Mouse (Mus musculus) midbrain, embryonic 10.5 days (tissue): ENCODE measurements around the gene Tas2r107. TPM values are rescaled to one million over a fixed set of nuclear protein-coding genes. Genes with fewer than 3 reads are reported as not detected.
"Not testable (repeated sequence)": the region's sequence is repeated elsewhere in the genome, so short reads cannot be mapped to it uniquely, and the experiment has no call there.

ENCODE experiments used
- DNase-seq: peaks from one replicate; pipeline ENCODE4 v3.0.0-alpha.2; 2017; ENCODE audit warnings: low spot score
- H3K27ac ChIP-seq: fragments of 300-500 bp; sonication (generic); replicated peaks from 2 replicates; pipeline ENCODE4 v1.5.1; 2016; ENCODE audit warnings: mild to moderate bottlenecking
- H3K27me3 ChIP-seq: fragments of 300-500 bp; sonication (generic); 2 replicates; pipeline ENCODE4 v1.6.1; 2016; ENCODE audit warnings: low read depth, mild to moderate bottlenecking; ENCODE audit not compliant: poor library complexity, severe bottlenecking
- H3K36me3 ChIP-seq: fragments of 300-500 bp; sonication (generic); 2 replicates; pipeline ENCODE4 v1.6.1; 2016; ENCODE audit warnings: mild to moderate bottlenecking, moderate library complexity
- H3K4me1 ChIP-seq: fragments of 300-500 bp; sonication (generic); 2 replicates; pipeline ENCODE4 v1.6.1; 2016
- H3K4me3 ChIP-seq: fragments of 300-500 bp; sonication (generic); 2 replicates; pipeline ENCODE4 v1.5.1; 2016; ENCODE audit warnings: mild to moderate bottlenecking, moderate library complexity
- H3K9me3 ChIP-seq: fragments of 300-500 bp; sonication (generic); replicated peaks from 2 replicates; pipeline ENCODE4 v1.6.1; 2016; ENCODE audit warnings: mild to moderate bottlenecking
- WGBS: fragments of 180-500 bp; shearing (Covaris S2); methylation state at CpG from one replicate; pipeline ENCODE4 v1.1.7; 2016; 5-methylcytosine and 5-hydroxymethylcytosine counted together
- polyA plus RNA-seq: library from polyadenylated mRNA; unstranded; fragments of >200 nt; fragmentation: Nextera tagmentation; extraction: Ambion mirVana; gene quantifications from 2 replicates; pipeline ENCODE4 v1.2.1, GENCODE M21; 2016

Tas2r107 gene
- polyA plus RNA-seq, result not detected in 2 replicates

- no peak within 1 kb of the TSS for H3K4me3 ChIP-seq
- H3K27me3 ChIP-seq, result no peaks in the 10 kb centered on the region
- no peaks in the 10 kb centered on the region for H3K36me3 ChIP-seq
- H3K27ac ChIP-seq, result no peak within 1 kb of the TSS
- DNase-seq, result no peak
- H3K9me3 ChIP-seq, result peaks cover 22% of the 10 kb centered on the region
- H3K4me1 ChIP-seq, result no peaks in the 10 kb centered on the region
Observed at GRCm38 (mm10) chr6:131660049-131660448, at the start of gene Tas2r107. TSS of gene Tas2r107 (minus strand) at chr6:131660149.

DNA sequence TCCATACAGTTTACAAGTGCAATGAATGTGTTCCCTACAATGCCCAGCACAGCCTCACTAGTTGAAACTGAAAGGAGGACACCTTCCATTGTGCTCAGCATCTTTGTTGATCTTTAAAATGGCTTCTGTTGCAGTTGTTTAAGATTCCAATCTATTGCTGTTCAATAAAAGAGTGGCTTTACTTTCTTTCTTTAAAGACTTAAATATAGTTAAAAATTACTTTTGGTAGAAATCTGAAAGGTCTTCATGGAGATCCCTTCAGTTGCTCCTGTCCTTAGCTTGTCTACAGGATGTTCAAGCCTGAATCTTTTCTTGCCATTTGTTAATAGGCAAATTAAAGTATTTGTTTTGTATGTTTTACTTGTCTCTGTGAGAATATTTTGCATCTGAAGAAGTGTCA, 30.0 kb upstream of the Tas2r107 start, which contains the start of gene Tas2r114:
Gene Tas2r114, minus strand, starts transcription at position 101 of the 400 bp plus-strand sequence.
- no peak for DNase-seq
- Histone ChIP-seq H3K27me3 (no peaks in the 10 kb centered on the region), H3K4me3 (no peak within 1 kb of the TSS), H3K36me3 (no peaks in the 10 kb centered on the region), H3K4me1 (no peaks in the 10 kb centered on the region), H3K27ac (no peak within 1 kb of the TSS), H3K9me3 (peaks cover 22% of the 10 kb centered on the region)

- WGBS, result 84% methylated on average over 1 of the region's 1 CpGs
- Histone ChIP-seq H3K36me3 (no peaks in the 10 kb centered on the region), H3K9me3 (peaks cover 7% of the 10 kb centered on the region; the same call in 1 of the 2 replicates), H3K27me3 (no peaks in the 10 kb centered on the region), H3K4me3 (no peak within 1 kb of the TSS), H3K27ac (no peak within 1 kb of the TSS), H3K4me1 (no peaks in the 10 kb centered on the region)
- no peak for DNase-seq
Observed at GRCm38 (mm10) chr6:131687395-131687794, 27.4 kb upstream of the Tas2r107 start, which contains the start of gene Tas2r105. TSS of gene Tas2r105 (minus strand) at chr6:131687495.

DNA sequence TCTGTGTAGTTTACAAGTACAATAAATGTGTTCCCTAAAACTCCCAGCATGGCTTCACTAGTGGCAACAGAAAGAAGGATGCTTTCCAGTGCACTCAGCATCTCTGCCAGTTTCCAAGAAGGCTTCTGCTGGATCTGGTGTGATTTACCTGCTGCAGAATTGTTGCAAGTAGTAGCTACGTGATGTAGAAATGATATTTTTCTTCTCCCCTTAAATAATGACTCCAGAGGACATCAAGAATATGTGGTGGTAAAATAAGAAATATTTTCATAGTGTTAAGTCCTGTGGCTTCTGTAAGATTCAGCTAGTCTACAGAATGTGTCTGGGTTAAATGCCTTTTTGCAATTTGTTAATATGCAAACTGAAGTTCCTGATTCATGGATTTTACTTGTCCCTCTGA, 25.7 kb upstream of the Tas2r107 start, which contains the start of gene Tas2r104:
Gene Tas2r104, minus strand, starts transcription at position 101 of the 400 bp plus-strand sequence.
- DNase-seq, result no peak
- H3K36me3 ChIP-seq, result no peaks in the 10 kb centered on the region

DNA sequence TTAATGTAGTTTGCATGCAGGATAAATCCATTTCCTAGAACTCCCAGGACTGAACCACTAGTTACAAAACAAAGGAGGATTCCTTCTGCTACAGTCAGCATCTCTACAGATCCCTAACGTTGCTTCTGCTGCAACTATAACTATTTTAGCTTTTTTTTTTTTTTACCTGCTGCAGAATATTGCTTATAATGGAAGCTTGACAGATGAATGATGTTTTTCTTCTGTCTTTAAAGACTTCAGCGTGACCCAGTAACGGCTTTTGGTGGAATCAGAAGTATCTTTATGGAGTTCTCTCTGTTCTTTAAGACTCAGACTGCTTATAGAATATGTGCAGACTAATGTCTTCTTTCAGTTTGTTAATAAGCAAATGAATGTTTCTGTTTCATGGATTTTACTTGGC, 18.8 kb upstream of the Tas2r107 start, which contains the start of gene Tas2r106:
Gene Tas2r106, minus strand, starts transcription at position 101 of the 400 bp plus-strand sequence.
- Histone ChIP-seq H3K4me1 (no peaks in the 10 kb centered on the region), H3K36me3 (no peaks in the 10 kb centered on the region), H3K27ac (no peak within 1 kb of the TSS), H3K4me3 (no peak within 1 kb of the TSS), H3K27me3 (no peaks in the 10 kb centered on the region), H3K9me3 (0 out of 2 replicates have a peak, but pooled peaks cover 5% of the 10 kb centered on the region)
- 79% methylated on average over 3 of the region's 3 CpGs for WGBS
- DNase-seq, result no peak

More for the DNA sequence above, 25.7 kb upstream of the Tas2r107 start, which contains the start of gene Tas2r104:
- no peak within 1 kb of the TSS for H3K27ac ChIP-seq
- H3K4me3 ChIP-seq, result no peak within 1 kb of the TSS
- no peaks in the 10 kb centered on the region for H3K4me1 ChIP-seq
- H3K27me3 ChIP-seq, result no peaks in the 10 kb centered on the region
- H3K9me3 ChIP-seq, result no peaks in the 10 kb centered on the region; the same call in 1 of the 2 replicates
- 91% methylated on average over 1 of the region's 1 CpGs for WGBS

GRCm38 (mm10) chr6:131630812-131631211, 29.1 kb downstream of the Tas2r107 start, which contains the start of gene Tas2r130:
TSS of gene Tas2r130 (minus strand) at chr6:131630912.
- DNase-seq, result no peak
- no peaks in the 10 kb centered on the region for H3K4me1 ChIP-seq
- H3K4me3 ChIP-seq, result no peak within 1 kb of the TSS
- H3K27me3 ChIP-seq, result no peaks in the 10 kb centered on the region
- H3K9me3 ChIP-seq, result peaks cover 5% of the 10 kb centered on the region; the same call in 1 of the 2 replicates
- 88% methylated on average over 3 of the region's 3 CpGs for WGBS
- H3K27ac ChIP-seq, result no peak within 1 kb of the TSS
- H3K36me3 ChIP-seq, result no peaks in the 10 kb centered on the region

DNA sequence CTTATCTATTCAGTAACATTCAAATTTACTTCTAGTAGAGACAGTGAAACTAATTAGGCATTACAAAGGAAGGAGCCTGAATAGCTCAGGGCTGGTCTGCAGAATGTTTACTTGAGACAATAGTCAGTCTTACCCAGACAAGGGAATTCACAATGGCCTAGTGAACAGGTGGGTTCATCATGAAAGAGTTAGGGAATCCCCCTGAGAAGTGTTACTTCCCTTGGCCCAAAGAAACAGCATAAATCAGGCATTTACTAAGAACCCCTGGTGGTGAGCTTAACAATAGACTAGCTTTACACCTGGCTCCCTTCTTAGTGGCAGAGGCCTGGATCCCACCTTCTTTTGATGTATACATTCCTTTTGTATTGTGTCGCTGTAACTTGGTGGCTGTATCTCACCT, 50.0 kb downstream of the Tas2r107 start:
- H3K9me3 ChIP-seq, H3K27ac ChIP-seq, DNase-seq, H3K4me3 ChIP-seq, H3K36me3 ChIP-seq, H3K4me1 ChIP-seq, H3K27me3 ChIP-seq: not testable (repeated sequence)
- 85% methylated on average over 1 of the region's 1 CpGs for WGBS

Other genes with a start within 250 kb of the Tas2r107 start
- not detected in 2 replicates for gene 5430401F13Rik, start 173.7 kb downstream of the Tas2r107 start, polyA plus RNA-seq
- not detected in 2 replicates for gene Gm6619, start 173.7 kb downstream of the Tas2r107 start, polyA plus RNA-seq
- not detected in 2 replicates for gene Tas2r130, start 29.2 kb downstream of the Tas2r107 start, polyA plus RNA-seq
- not detected in 2 replicates for gene Tas2r106, start 18.7 kb upstream of the Tas2r107 start, polyA plus RNA-seq
- gene Tas2r104, start 25.6 kb upstream of the Tas2r107 start, polyA plus RNA-seq, result not detected in 2 replicates
- gene Tas2r105, start 27.3 kb upstream of the Tas2r107 start, polyA plus RNA-seq, result not detected in 2 replicates
- not detected in 2 replicates for gene Tas2r114, start 29.9 kb upstream of the Tas2r107 start, polyA plus RNA-seq